Mouse (Mus musculus) kidney, embryonic 14.5 days (tissue): ENCODE results near the gene Slc22a14. TPM values are rescaled to one million over a fixed set of nuclear protein-coding genes. Genes with fewer than 3 reads are reported as not detected.

Source experiments
- ATAC-seq: fragments of 200-750 bp; cut with Nextera tagmentation; 2 replicates; pipeline ENCODE4 v1.8.0; 2017; ENCODE audit warnings: moderate number of reproducible peaks, mild to moderate bottlenecking, moderate TSS enrichment, moderate library complexity; ENCODE audit not compliant: low FRiP score, low TSS enrichment
- H3K27ac ChIP-seq: fragments of 300-500 bp; sonication (generic); 2 replicates; pipeline ENCODE4 v1.5.1; 2014; ENCODE audit warnings: low read depth, mild to moderate bottlenecking, low read length, moderate library complexity, mixed read lengths
- H3K27me3 ChIP-seq: fragments of 300-500 bp; sonication (generic); 2 replicates; pipeline ENCODE4 v1.6.1; 2014; ENCODE audit warnings: mild to moderate bottlenecking, low read length; ENCODE audit not compliant: control insufficient read depth, insufficient read depth
- H3K36me3 ChIP-seq: fragments of 300-500 bp; sonication (generic); 2 replicates; pipeline ENCODE4 v1.6.1; 2014; ENCODE audit warnings: low read length, mixed read lengths; ENCODE audit not compliant: control insufficient read depth, insufficient read depth
- H3K4me1 ChIP-seq: fragments of 300-500 bp; sonication (generic); 2 replicates; pipeline ENCODE4 v1.6.1; 2014; ENCODE audit warnings: low read length, mixed read lengths; ENCODE audit not compliant: control insufficient read depth, insufficient read depth
- H3K4me2 ChIP-seq: fragments of 300-500 bp; sonication (generic); replicated peaks from 2 replicates; pipeline ENCODE4 v1.6.1; 2014; ENCODE audit warnings: low read depth, mild to moderate bottlenecking, low read length
- H3K4me3 ChIP-seq: fragments of 300-500 bp; sonication (generic); 2 replicates; pipeline ENCODE4 v1.5.1; 2014; ENCODE audit warnings: mild to moderate bottlenecking, low read length
- H3K9ac ChIP-seq: fragments of 300-500 bp; sonication (generic); 2 replicates; pipeline ENCODE4 v1.6.1; 2014; ENCODE audit warnings: low read depth, mild to moderate bottlenecking, low read length, moderate library complexity
- H3K9me3 ChIP-seq: fragments of 300-500 bp; sonication (generic); 2 replicates; pipeline ENCODE4 v1.6.1; 2016; ENCODE audit warnings: low read length; ENCODE audit not compliant: control insufficient read depth
- WGBS: fragments of 180-500 bp; shearing (Covaris S2); extraction: QIAGEN DNeasy Blood & Tissue Kit; methylation state at CpG from one replicate; pipeline ENCODE4 v1.1.7; 2014; 5-methylcytosine and 5-hydroxymethylcytosine counted together
- polyA plus RNA-seq: library from polyadenylated mRNA; unstranded; fragments of >200 nt; fragmentation: Nextera tagmentation; extraction: Ambion mirVana; gene quantifications from 2 replicates; pipeline ENCODE4 v1.2.1, GENCODE M21; 2014

Slc22a14 gene
- polyA plus RNA-seq, 1 experiment from 2014 or later = not detected

GRCm38 (mm10) chr9:119146098-119146770 is 219.1 kb downstream of the Slc22a14 start:
- no peaks in the 10 kb centered on the region for H3K9me3 ChIP-seq
- no peak for ATAC-seq

GRCm38 (mm10) chr9:119145638-119146037 is 219.7 kb downstream of the Slc22a14 start:
- H3K9ac ChIP-seq = no peak overlapping the region
- H3K36me3 ChIP-seq = no peaks in the 10 kb centered on the region
- H3K27ac ChIP-seq = no peak overlapping the region
- H3K4me2 ChIP-seq = no peak overlapping the region
- no peaks in the 10 kb centered on the region for H3K9me3 ChIP-seq
- 65% methylated on average over 6 of the region's 6 CpGs for WGBS
- no peaks in the 10 kb centered on the region for H3K4me1 ChIP-seq
- no peak overlapping the region for H3K4me3 ChIP-seq
- no peak for ATAC-seq
- H3K27me3 ChIP-seq = no peaks in the 10 kb centered on the region

More at GRCm38 (mm10) chr9:119146098-119146770, 219.1 kb downstream of the Slc22a14 start:
- no peak overlapping the region for H3K9ac ChIP-seq
- no peak overlapping the region for H3K4me2 ChIP-seq
- H3K27me3 ChIP-seq = no peaks in the 10 kb centered on the region
- H3K27ac ChIP-seq = no peak overlapping the region
- H3K4me3 ChIP-seq = no peak overlapping the region
- no peaks in the 10 kb centered on the region for H3K4me1 ChIP-seq
- no peaks in the 10 kb centered on the region for H3K36me3 ChIP-seq
- 76% methylated on average over 13 of the region's 13 CpGs for WGBS

GRCm38 (mm10) chr9:119145137-119145536 is 220.2 kb downstream of the Slc22a14 start:
- Histone ChIP-seq H3K4me1 (no peaks in the 10 kb centered on the region), H3K27me3 (no peaks in the 10 kb centered on the region), H3K9ac (no peak overlapping the region), H3K27ac (no peak overlapping the region), H3K9me3 (no peaks in the 10 kb centered on the region), H3K4me2 (no peak overlapping the region), H3K4me3 (no peak overlapping the region), H3K36me3 (no peaks in the 10 kb centered on the region)
- WGBS = 70% methylated on average over 10 of the region's 10 CpGs
- no peak for ATAC-seq

GRCm38 (mm10) chr9:119144696-119145095 is 220.7 kb downstream of the Slc22a14 start:
- Histone ChIP-seq H3K27ac (no peak overlapping the region), H3K4me2 (no peak overlapping the region), H3K9ac (no peak overlapping the region), H3K4me1 (no peaks in the 10 kb centered on the region), H3K4me3 (no peak overlapping the region), H3K27me3 (no peaks in the 10 kb centered on the region), H3K36me3 (no peaks in the 10 kb centered on the region), H3K9me3 (no peaks in the 10 kb centered on the region)
- no peak for ATAC-seq
- 81% methylated on average over 8 of the region's 8 CpGs for WGBS

GRCm38 (mm10) chr9:119143372-119143771 is 222.0 kb downstream of the Slc22a14 start:
- H3K36me3 ChIP-seq = no peaks in the 10 kb centered on the region
- H3K27me3 ChIP-seq = no peaks in the 10 kb centered on the region
- H3K9ac ChIP-seq = no peak overlapping the region
- no peak overlapping the region for H3K27ac ChIP-seq
- no peaks in the 10 kb centered on the region for H3K4me1 ChIP-seq
- H3K9me3 ChIP-seq = no peaks in the 10 kb centered on the region
- no peak for ATAC-seq
- no peak overlapping the region for H3K4me2 ChIP-seq
- H3K4me3 ChIP-seq = no peak overlapping the region
- WGBS = 67% methylated on average over 9 of the region's 9 CpGs

GRCm38 (mm10) chr9:119142066-119142465 is 223.3 kb downstream of the Slc22a14 start:
- no peaks in the 10 kb centered on the region for H3K4me1 ChIP-seq
- no peaks in the 10 kb centered on the region for H3K27me3 ChIP-seq
- H3K27ac ChIP-seq = no peak overlapping the region
- no peaks in the 10 kb centered on the region for H3K9me3 ChIP-seq
- no peak for ATAC-seq
- H3K36me3 ChIP-seq = no peaks in the 10 kb centered on the region
- H3K4me2 ChIP-seq = no peak overlapping the region
- WGBS = 56% methylated on average over 5 of the region's 5 CpGs
- no peak overlapping the region for H3K4me3 ChIP-seq
- no peak overlapping the region for H3K9ac ChIP-seq

GRCm38 (mm10) chr9:119138836-119139235 is 226.5 kb downstream of the Slc22a14 start:
- Histone ChIP-seq H3K27ac (no peak overlapping the region), H3K4me1 (no peaks in the 10 kb centered on the region), H3K4me2 (no peak overlapping the region), H3K36me3 (no peaks in the 10 kb centered on the region), H3K4me3 (no peak overlapping the region), H3K27me3 (no peaks in the 10 kb centered on the region), H3K9me3 (no peaks in the 10 kb centered on the region), H3K9ac (no peak overlapping the region)
- 88% methylated on average over 2 of the region's 2 CpGs for WGBS
- no peak for ATAC-seq

GRCm38 (mm10) chr9:119130692-119131091 is 234.7 kb downstream of the Slc22a14 start:
- Histone ChIP-seq H3K27me3 (no peaks in the 10 kb centered on the region), H3K4me1 (0 out of 2 replicates have a peak, but pooled peaks cover 4% of the 10 kb centered on the region), H3K4me3 (no peak overlapping the region), H3K4me2 (no peak overlapping the region), H3K9ac (no peak overlapping the region), H3K27ac (no peak overlapping the region), H3K9me3 (no peaks in the 10 kb centered on the region), H3K36me3 (no peaks in the 10 kb centered on the region)
- ATAC-seq = no peak
- WGBS = 49% methylated on average over 5 of the region's 5 CpGs

GRCm38 (mm10) chr9:119128436-119129181 is 236.7 kb downstream of the Slc22a14 start:
- WGBS = 87% methylated on average over 12 of the region's 12 CpGs
- no peaks in the 10 kb centered on the region for H3K27me3 ChIP-seq
- no peak overlapping the region for H3K4me2 ChIP-seq
- ATAC-seq = 0 out of 2 replicates have a peak, but pooled peaks have one; percentile 18
- no peaks in the 10 kb centered on the region for H3K36me3 ChIP-seq
- H3K9me3 ChIP-seq = no peaks in the 10 kb centered on the region
- H3K4me3 ChIP-seq = no peak overlapping the region
- no peak overlapping the region for H3K27ac ChIP-seq
- no peak overlapping the region for H3K9ac ChIP-seq
- H3K4me1 ChIP-seq = 0 out of 2 replicates have a peak, but pooled peaks cover 4% of the 10 kb centered on the region
